Mouse (Mus musculus): Measurements from ENCODE around the gene Stradb.

Gene Stradb

GRCm38 (mm10) chr1:58961152-58961893 lies 12.0 kb upstream of the Stradb start:
- no peak for DNase-seq

- DNase-seq = no peak
Measured at GRCm38 (mm10) chr1:58962418-58962817, 10.9 kb upstream of the Stradb start.

- DNase-seq = no peak
Measured at GRCm38 (mm10) chr1:58962865-58963264, 10.5 kb upstream of the Stradb start.

- DNase-seq = no peak
Measured at GRCm38 (mm10) chr1:58967534-58967933, 5.8 kb upstream of the Stradb start.

GRCm38 (mm10) chr1:58970054-58970453 lies 3.3 kb upstream of the Stradb start:
- no peak for DNase-seq

- DNase-seq = no peak
Measured at GRCm38 (mm10) chr1:58971097-58971496, 2.2 kb upstream of the Stradb start.

GRCm38 (mm10) chr1:58972851-58973365 lies 414 bp upstream of the Stradb start:
- DNase-seq = no peak

GRCm38 (mm10) chr1:58982276-58982675 lies 9.0 kb downstream of the Stradb start:
- DNase-seq = no peak

- no peak for DNase-seq
Measured at GRCm38 (mm10) chr1:58984586-58984985, 11.3 kb downstream of the Stradb start.

GRCm38 (mm10) chr1:58993144-58993543 lies 19.8 kb downstream of the Stradb start:
- peak in 1 of 2 experiments; percentile 12 for DNase-seq

- DNase-seq = peak; percentile 12 to 27
Measured at GRCm38 (mm10) chr1:58993723-58994122, 20.4 kb downstream of the Stradb start.

- peak; percentile 11 to 20 for DNase-seq
Measured at GRCm38 (mm10) chr1:58995313-58995712, 22.0 kb downstream of the Stradb start.

GRCm38 (mm10) chr1:59009250-59009649 lies 35.9 kb downstream of the Stradb start:
- peak; percentile 25 to 30 for DNase-seq

- DNase-seq = no peak
Measured at GRCm38 (mm10) chr1:59021556-59021955, 48.2 kb downstream of the Stradb start.

GRCm38 (mm10) chr1:59037723-59038122 lies 64.4 kb downstream of the Stradb start:
- DNase-seq = no peak

All from B cell, adult 2 months (primary cell).